Mouse (Mus musculus) neutrophil, adult 59 days (primary cell): ENCODE data around the gene Olfr298. TPM values are rescaled to one million over a fixed set of nuclear protein-coding genes. Genes with fewer than 3 reads are reported as not detected.

ENCODE experiments used
- total RNA-seq, 2 experiments: library from RNA; stranded (reverse); gene quantifications; 1 replicate in 1 of 2; 2 replicates in 1 of 2; pipeline ENCODE4 v1.2.4; 2023

Olfr298 gene
- not detected for total RNA-seq

DNA sequence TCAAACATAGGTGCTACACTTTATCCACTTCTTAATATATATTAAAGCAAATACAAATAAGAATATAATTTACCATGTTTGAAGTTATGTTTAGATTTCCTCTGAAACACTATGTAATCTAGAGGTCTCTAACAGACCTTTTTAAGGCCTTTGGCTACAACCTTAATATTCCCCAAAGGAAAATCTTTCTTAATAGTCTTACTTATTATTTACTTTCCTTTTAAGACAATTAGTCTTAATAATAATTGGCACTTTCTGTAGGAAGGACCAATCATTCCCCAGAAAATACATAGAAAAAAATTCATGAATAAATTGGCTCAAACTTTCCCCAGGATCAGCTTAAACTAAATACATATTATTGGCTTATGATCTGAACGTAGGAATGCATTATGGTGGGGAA lies at the start of gene Olfr298:
Olfr298 (minus strand) TSS at position 101 of the 400 bp plus-strand sequence.

DNA sequence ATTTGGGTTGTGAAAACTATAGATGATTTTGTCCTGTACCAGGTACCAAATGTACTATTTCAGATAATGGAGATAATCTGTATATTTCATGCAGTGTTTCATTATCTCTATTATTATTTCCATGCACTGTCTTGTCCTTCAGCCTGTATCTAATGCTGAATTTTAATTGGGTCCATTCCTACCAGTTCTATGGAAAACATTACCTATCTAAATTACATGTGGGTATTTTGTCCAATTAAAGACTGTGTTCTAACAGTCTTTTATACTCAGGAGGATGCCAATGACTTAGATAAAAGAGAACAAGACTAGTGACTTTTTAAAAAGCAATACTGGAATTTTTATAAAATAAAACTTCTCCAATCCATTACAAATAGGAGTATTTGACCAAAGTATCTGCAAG lies 27.4 kb upstream of the Olfr298 start, which contains the start of gene Olfr297:
Olfr297 (plus strand) TSS at position 301 of the 400 bp plus-strand sequence.

DNA sequence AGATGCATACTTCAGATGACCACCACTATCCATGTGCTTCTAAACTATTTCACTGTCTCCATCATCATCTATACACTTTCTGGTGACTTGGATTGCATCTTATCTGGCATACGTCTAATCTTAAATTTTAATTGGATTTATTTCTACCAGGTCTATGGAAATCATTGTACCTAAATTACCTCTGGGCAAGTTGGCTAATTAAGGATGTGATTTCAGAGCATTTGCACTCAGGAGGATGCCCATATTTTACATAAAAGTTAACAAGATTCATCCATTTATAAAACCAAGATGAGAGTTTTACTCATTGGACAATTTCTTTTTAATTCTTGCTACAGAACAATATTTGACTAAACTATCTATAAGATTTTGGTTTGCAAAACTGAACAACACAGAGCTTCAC lies 32.7 kb downstream of the Olfr298 start, which contains the start of gene Olfr299:
Olfr299 (plus strand) TSS at position 301 of the 400 bp plus-strand sequence.

Other genes starting within 250 kb of the Olfr298 start
- not detected for gene Vmn2r76, start 246.2 kb downstream of the Olfr298 start, total RNA-seq
- not detected for gene Olfr310, start 215.3 kb downstream of the Olfr298 start, total RNA-seq
- gene Olfr309, start 178.8 kb downstream of the Olfr298 start, total RNA-seq: not detected
- gene Olfr308, start 166.9 kb downstream of the Olfr298 start, total RNA-seq: not detected
- not detected for gene Olfr307, start 154.9 kb downstream of the Olfr298 start, total RNA-seq
- gene Olfr305, start 125.6 kb downstream of the Olfr298 start, total RNA-seq: not detected
- gene Olfr304, start 105.8 kb downstream of the Olfr298 start, total RNA-seq: not detected
- gene Olfr303, start 94.7 kb downstream of the Olfr298 start, total RNA-seq: not detected
- gene Olfr301, start 88.6 kb downstream of the Olfr298 start, total RNA-seq: not detected
- gene Olfr299, start 32.6 kb downstream of the Olfr298 start, total RNA-seq: not detected
- gene Olfr297, start 27.5 kb upstream of the Olfr298 start, total RNA-seq: not detected
- not detected for gene Olfr295, start 91.4 kb upstream of the Olfr298 start, total RNA-seq
- not detected for gene Olfr294, start 124.2 kb upstream of the Olfr298 start, total RNA-seq
- gene Olfr293, start 156.6 kb upstream of the Olfr298 start, total RNA-seq: not detected
- not detected for gene Olfr292, start 195.8 kb upstream of the Olfr298 start, total RNA-seq